Mouse (Mus musculus): ENCODE results near the gene Tapbp. TPM values are rescaled to one million over a fixed set of nuclear protein-coding genes. Genes with fewer than 3 reads are reported as not detected.
"Not testable (repeated sequence)": the region's sequence is repeated elsewhere in the genome, so short reads cannot be mapped to it uniquely, and the experiment has no call there.

Gene Tapbp
- total RNA-seq, 4 experiments from 2014 or later: 195 to 259 (median 213) TPM

GRCm38 (mm10) chr17:33948090-33948904 lies 32.6 kb downstream of the Tapbp start:
- DNase-seq: no peak

- no peak for DNase-seq
These were observed 33.3 kb downstream of the Tapbp start for GRCm38 (mm10) chr17:33948905-33949537.

- no peak for DNase-seq
These were observed 34.5 kb downstream of the Tapbp start for GRCm38 (mm10) chr17:33950131-33950625.

GRCm38 (mm10) chr17:33951021-33951946 lies 35.6 kb downstream of the Tapbp start, which contains the start of gene B3galt4:
B3galt4 (minus strand) TSS chr17:33951488.
- DNase-seq: peak; percentile 83

- not testable (repeated sequence) for DNase-seq
These were observed 36.3 kb downstream of the Tapbp start for GRCm38 (mm10) chr17:33952015-33952414.

GRCm38 (mm10) chr17:33952879-33953278 lies 37.2 kb downstream of the Tapbp start:
- no peak for DNase-seq

GRCm38 (mm10) chr17:33953310-33953709 lies 37.6 kb downstream of the Tapbp start:
- DNase-seq: no peak

- no peak for DNase-seq
These were observed 38.4 kb downstream of the Tapbp start for GRCm38 (mm10) chr17:33953961-33954565.

- no peak for DNase-seq
These were observed 39.2 kb downstream of the Tapbp start for GRCm38 (mm10) chr17:33954646-33955554.

GRCm38 (mm10) chr17:33955555-33956214 lies 40.0 kb downstream of the Tapbp start, which contains the start of the genes Vps52 and Rps18:
Vps52 (plus strand) TSS chr17:33955812.
Rps18 (minus strand) TSS chr17:33956001.
- peak; percentile 96 for DNase-seq

- no peak for DNase-seq
These were observed 40.6 kb downstream of the Tapbp start for GRCm38 (mm10) chr17:33956336-33956735.

GRCm38 (mm10) chr17:33957493-33957892 lies 41.8 kb downstream of the Tapbp start:
- DNase-seq: no peak

GRCm38 (mm10) chr17:33958451-33958850 lies 42.8 kb downstream of the Tapbp start:
- no peak for DNase-seq

- DNase-seq: no peak
These were observed 43.4 kb downstream of the Tapbp start for GRCm38 (mm10) chr17:33959135-33959534.

- no peak for DNase-seq
These were observed 44.2 kb downstream of the Tapbp start for GRCm38 (mm10) chr17:33959948-33960347.

- DNase-seq: no peak
These were observed 47.2 kb downstream of the Tapbp start for GRCm38 (mm10) chr17:33962876-33963275.

GRCm38 (mm10) chr17:33965082-33965845 lies 49.6 kb downstream of the Tapbp start:
- no peak for DNase-seq

GRCm38 (mm10) chr17:33965846-33966550 lies 50.3 kb downstream of the Tapbp start:
- no peak for DNase-seq

- no peak for DNase-seq
These were observed 52.8 kb downstream of the Tapbp start for GRCm38 (mm10) chr17:33968489-33968888.
